Mouse (Mus musculus): ENCODE data around the gene Ptpro.

DNA sequence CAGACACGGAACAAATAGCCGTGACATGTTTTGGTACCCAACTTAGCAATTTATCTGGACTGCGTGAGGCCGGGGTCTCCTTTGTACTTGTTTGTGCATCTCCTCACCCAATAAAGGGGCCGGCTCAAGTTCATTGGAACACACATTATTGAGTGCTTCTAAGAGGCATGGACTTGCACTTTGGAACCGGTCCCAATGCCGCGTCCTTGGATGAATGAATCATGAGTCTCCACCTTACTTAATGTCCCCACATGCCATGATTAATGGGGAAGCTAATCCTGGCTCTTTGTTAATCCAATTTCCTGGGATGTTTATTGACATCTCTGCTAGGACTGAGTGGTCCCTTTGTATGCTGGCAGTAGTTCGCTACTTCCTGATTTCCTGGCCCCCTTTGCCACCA lies 75.6 kb downstream of the Ptpro start:
- TF ChIP-seq TAL1 (conservative IDR thresholded peaks at IDR 0.05; ENCODE audit: low read depth, low read length): no peak
- TF ChIP-seq GATA1 (IDR thresholded peaks at IDR 0.05; ENCODE audit: borderline replicate concordance, low read length): no peak
